Mouse (Mus musculus) G1E (cell line): ENCODE results near the gene Zfand3.

Experiments used
- CTCF ChIP-seq: IDR thresholded peaks from 2 replicates; pipeline ENCODE4 v1.5.1; 2012; ENCODE audit warnings: low read depth, low read length, inconsistent platforms, mixed read lengths
- GATA1 ChIP-seq: IDR thresholded peaks from 2 replicates; pipeline ENCODE4 v1.6.1; 2012; ENCODE audit warnings: borderline replicate concordance, low read length, inconsistent platforms, mixed read lengths
- POLR2AphosphoS5 ChIP-seq: IDR thresholded peaks from 2 replicates; pipeline ENCODE4 v1.6.1; 2012; ENCODE audit warnings: low read depth, low read length, inconsistent platforms; ENCODE audit not compliant: insufficient replicate concordance
- TAL1 ChIP-seq: conservative IDR thresholded peaks from 2 replicates; pipeline ENCODE4 v1.6.1; 2012; ENCODE audit warnings: low read depth, low read length, inconsistent platforms, mixed read lengths

DNA sequence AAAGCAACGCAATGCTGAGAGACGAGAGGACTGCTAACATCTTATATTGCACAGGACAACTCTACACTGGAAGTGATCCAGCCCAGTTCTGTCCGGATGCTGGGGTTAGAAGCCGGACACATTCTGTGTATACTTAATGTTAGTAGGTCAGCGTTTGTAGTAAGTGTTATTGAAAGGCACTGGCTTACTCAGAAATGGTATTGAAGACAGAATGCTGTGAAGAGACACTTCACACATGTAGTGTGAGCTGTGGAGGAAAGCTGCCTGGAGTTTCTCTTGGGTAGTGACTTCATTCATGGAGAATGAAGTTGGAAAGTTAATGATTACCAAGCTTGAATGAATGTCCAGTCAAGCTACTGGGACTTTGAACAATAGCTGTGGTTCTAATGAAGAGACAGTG is 132.2 kb downstream of the Zfand3 start:
- TF ChIP-seq CTCF (no peak), GATA1 (no peak), TAL1 (no peak), POLR2AphosphoS5 (no peak)
